Mouse (Mus musculus) myocyte (in vitro differentiated cells): ENCODE measurements at regions not wholly inside any gene's neighbourhood (a gene's known extent, or its start where the extent isn't known, plus 50 kb on each side); places are given as distances from the start of the nearest gene placed in this dataset.

ENCODE experiments used
- POLR2A ChIP-seq: IDR thresholded peaks from one replicate; pipeline ENCODE4 v1.6.1; 2011; ENCODE audit warnings: low read depth, mild to moderate bottlenecking, control low read depth, moderate library complexity; ENCODE audit not compliant: insufficient read length
- POLR2AphosphoS2 ChIP-seq: IDR thresholded peaks from one replicate; pipeline ENCODE4 v1.6.1; 2011; ENCODE audit warnings: low read depth, control low read depth; ENCODE audit not compliant: insufficient read length
- REST ChIP-seq: IDR thresholded peaks from one replicate; pipeline ENCODE4 v1.6.1; 2011; ENCODE audit warnings: mild to moderate bottlenecking, control low read depth, moderate library complexity; ENCODE audit not compliant: insufficient read depth, insufficient read length
- TCF12 ChIP-seq: IDR thresholded peaks from one replicate; pipeline ENCODE4 v1.6.1; 2011; ENCODE audit warnings: mild to moderate bottlenecking, control low read depth; ENCODE audit not compliant: poor library complexity, insufficient read depth, severe bottlenecking
- TCF3 ChIP-seq: IDR thresholded peaks from one replicate; pipeline ENCODE4 v1.6.1; 2011; ENCODE audit warnings: low read depth, control low read depth; ENCODE audit not compliant: insufficient read length
- USF1 ChIP-seq: IDR thresholded peaks from one replicate; pipeline ENCODE4 v1.6.1; 2011; ENCODE audit warnings: low read depth, mild to moderate bottlenecking, control low read depth, moderate library complexity

- TF ChIP-seq TCF12 (no peak), POLR2A (no peak), POLR2AphosphoS2 (no peak), TCF3 (no peak), USF1 (no peak), REST (no peak)
Observed at GRCm38 (mm10) chr1:50836123-50836522, 64.3 kb upstream of the Tmeff2 start.
